Mouse (Mus musculus) hindbrain, postnatal 0 days (tissue): ENCODE data around the gene Gapdhs. TPM values are rescaled to one million over a fixed set of nuclear protein-coding genes. Genes with fewer than 3 reads are reported as not detected.

ENCODE experiments used
- ATAC-seq: fragments of 200-750 bp; cut with Nextera tagmentation; 2 replicates; pipeline ENCODE4 v1.8.0; 2017; ENCODE audit warnings: mild to moderate bottlenecking, moderate TSS enrichment, moderate library complexity
- DNase-seq: peaks from one replicate; pipeline ENCODE4 v3.0.0-alpha.2; 2015; ENCODE audit warnings: low spot score
- H3K27ac ChIP-seq: fragments of 300-500 bp; sonication (generic); 2 replicates; pipeline ENCODE4 v1.5.1; 2014; ENCODE audit warnings: mild to moderate bottlenecking
- H3K27me3 ChIP-seq: fragments of 300-500 bp; sonication (generic); 2 replicates; pipeline ENCODE4 v1.6.1; 2014; ENCODE audit warnings: low read length, mixed read lengths; ENCODE audit not compliant: insufficient read depth
- H3K36me3 ChIP-seq: fragments of 300-500 bp; sonication (generic); 2 replicates; pipeline ENCODE4 v1.6.1; 2014; ENCODE audit warnings: low read length, mixed read lengths; ENCODE audit not compliant: insufficient read depth
- H3K4me1 ChIP-seq: fragments of 300-500 bp; sonication (generic); 2 replicates; pipeline ENCODE4 v1.6.1; 2014; ENCODE audit warnings: antibody characterized with exemption, low read length, mixed read lengths; ENCODE audit not compliant: insufficient read depth
- H3K4me2 ChIP-seq: fragments of 300-500 bp; sonication (generic); 2 replicates; pipeline ENCODE4 v1.6.1; 2014; ENCODE audit warnings: low read depth, mild to moderate bottlenecking, low read length, moderate library complexity, mixed read lengths
- H3K4me3 ChIP-seq: fragments of 300-500 bp; sonication (generic); 2 replicates; pipeline ENCODE4 v1.5.1; 2014; ENCODE audit warnings: low read length
- H3K9ac ChIP-seq: fragments of 300-500 bp; sonication (generic); replicated peaks from 2 replicates; pipeline ENCODE4 v1.6.1; 2014; ENCODE audit warnings: mild to moderate bottlenecking, low read length, moderate library complexity, mixed read lengths
- H3K9me3 ChIP-seq: fragments of 300-500 bp; sonication (generic); 2 replicates; pipeline ENCODE4 v1.6.1; 2016; ENCODE audit warnings: low read length, mixed read lengths
- CTCF ChIP-seq: IDR thresholded peaks from 2 replicates; pipeline ENCODE4 v1.5.1; 2016; ENCODE audit warnings: antibody characterized with exemption, control low read depth, low read depth
- WGBS: fragments of 180-500 bp; shearing (Covaris S2); extraction: QIAGEN DNeasy Blood & Tissue Kit; methylation state at CpG from one replicate; pipeline ENCODE4 v1.1.7; 2014; 5-methylcytosine and 5-hydroxymethylcytosine counted together
- polyA plus RNA-seq: library from polyadenylated mRNA; unstranded; fragments of >200 nt; fragmentation: Nextera tagmentation; extraction: Ambion mirVana; gene quantifications from 2 replicates; pipeline ENCODE4 v1.2.1, GENCODE M21; 2015
- total RNA-seq: library from RNA; depleted of rRNA; stranded (reverse); fragments of >200 nt; gene quantifications from 2 replicates; pipeline ENCODE4 v1.2.3, GENCODE M21; 2014

The Gapdhs gene
- total and polyA plus RNA-seq, 2 experiments from 2014 or later = 0.69 TPM; not detected in 1

- Histone ChIP-seq H3K9me3 (no peaks in the 10 kb centered on the region), H3K4me3 (no peak within 1 kb of the TSS), H3K4me1 (no peaks in the 10 kb centered on the region), H3K27ac (no peak within 1 kb of the TSS), H3K4me2 (no peak within 1 kb of the TSS), H3K36me3 (no peaks in the 10 kb centered on the region), H3K27me3 (no peaks in the 10 kb centered on the region), H3K9ac (no peak within 1 kb of the TSS)
- WGBS = 59% methylated on average over 5 of the region's 5 CpGs
- DNase-seq (no peak), ATAC-seq (no peak)
- no peak for TF ChIP-seq CTCF
Observed at GRCm38 (mm10) chr7:30763456-30763855, 20.0 kb upstream of the Gapdhs start, which contains the start of gene Dmkn. Gene Dmkn, plus strand, starts transcription at chr7:30763756.

- WGBS = 77% methylated on average over 4 of the region's 4 CpGs
- no peak overlapping the region for H3K27ac ChIP-seq
- H3K36me3 ChIP-seq = no peaks in the 10 kb centered on the region
- no peak for DNase-seq
- no peak overlapping the region for H3K4me2 ChIP-seq
- H3K27me3 ChIP-seq = no peaks in the 10 kb centered on the region
- H3K9me3 ChIP-seq = no peaks in the 10 kb centered on the region
- H3K4me3 ChIP-seq = no peak overlapping the region
- no peak overlapping the region for H3K9ac ChIP-seq
- no peak for TF ChIP-seq CTCF
- no peaks in the 10 kb centered on the region for H3K4me1 ChIP-seq
- ATAC-seq = no peak
Observed at GRCm38 (mm10) chr7:30761769-30762352, 18.4 kb upstream of the Gapdhs start.

GRCm38 (mm10) chr7:30758853-30759252 lies 15.4 kb upstream of the Gapdhs start:
- H3K36me3 ChIP-seq = 0 out of 2 replicates have a peak, but pooled peaks cover 8% of the 10 kb centered on the region
- H3K9me3 ChIP-seq = no peaks in the 10 kb centered on the region
- H3K4me3 ChIP-seq = no peak overlapping the region
- no peaks in the 10 kb centered on the region for H3K4me1 ChIP-seq
- DNase-seq = peak; percentile 65
- 55% methylated on average over 4 of the region's 4 CpGs for WGBS
- 0 out of 2 replicates have a peak, but pooled peaks have one; percentile 63 for ATAC-seq
- no peak overlapping the region for H3K9ac ChIP-seq
- H3K4me2 ChIP-seq = no peak overlapping the region
- peak; percentile 63 for TF ChIP-seq CTCF
- H3K27ac ChIP-seq = no peak overlapping the region
- no peaks in the 10 kb centered on the region for H3K27me3 ChIP-seq

GRCm38 (mm10) chr7:30757001-30757400 lies 13.5 kb upstream of the Gapdhs start:
- 46% methylated on average over 2 of the region's 3 CpGs for WGBS

GRCm38 (mm10) chr7:30751086-30751669 lies 7.7 kb upstream of the Gapdhs start, which contains the start of gene Sbsn:
Gene Sbsn, plus strand, starts transcription at chr7:30751471.
- H3K27me3 ChIP-seq = no peaks in the 10 kb centered on the region
- WGBS = 70% methylated on average over 4 of the region's 5 CpGs
- H3K4me2 ChIP-seq = no peak within 1 kb of the TSS
- no peak within 1 kb of the TSS for H3K4me3 ChIP-seq
- no peaks in the 10 kb centered on the region for H3K9me3 ChIP-seq
- no peak for DNase-seq
- 0 out of 2 replicates have a peak, but pooled peaks cover 2% of the 10 kb centered on the region for H3K36me3 ChIP-seq
- no peak within 1 kb of the TSS for H3K27ac ChIP-seq
- H3K4me1 ChIP-seq = no peaks in the 10 kb centered on the region
- ATAC-seq = no peak
- no peak for TF ChIP-seq CTCF
- H3K9ac ChIP-seq = no peak within 1 kb of the TSS

More at GRCm38 (mm10) chr7:30757001-30757400, 13.5 kb upstream of the Gapdhs start:
- Histone ChIP-seq H3K4me3 (no peak overlapping the region), H3K36me3 (0 out of 2 replicates have a peak, but pooled peaks cover 8% of the 10 kb centered on the region), H3K27ac (no peak overlapping the region), H3K4me2 (no peak overlapping the region), H3K9ac (no peak overlapping the region), H3K9me3 (no peaks in the 10 kb centered on the region), H3K27me3 (no peaks in the 10 kb centered on the region), H3K4me1 (no peaks in the 10 kb centered on the region)
- ATAC-seq (no peak), DNase-seq (no peak)
- TF ChIP-seq CTCF = no peak

GRCm38 (mm10) chr7:30749824-30750606 lies 6.5 kb upstream of the Gapdhs start:
- Histone ChIP-seq H3K36me3 (no peaks in the 10 kb centered on the region), H3K9me3 (no peaks in the 10 kb centered on the region), H3K27ac (no peak overlapping the region), H3K27me3 (no peaks in the 10 kb centered on the region), H3K4me2 (no peak overlapping the region), H3K9ac (no peak overlapping the region), H3K4me3 (no peak overlapping the region), H3K4me1 (no peaks in the 10 kb centered on the region)
- no peak for TF ChIP-seq CTCF
- no peak for DNase-seq
- 92% methylated on average over 13 of the region's 13 CpGs for WGBS
- no peak for ATAC-seq
